Mouse (Mus musculus): ENCODE measurements around the gene Olfr655.

DNA sequence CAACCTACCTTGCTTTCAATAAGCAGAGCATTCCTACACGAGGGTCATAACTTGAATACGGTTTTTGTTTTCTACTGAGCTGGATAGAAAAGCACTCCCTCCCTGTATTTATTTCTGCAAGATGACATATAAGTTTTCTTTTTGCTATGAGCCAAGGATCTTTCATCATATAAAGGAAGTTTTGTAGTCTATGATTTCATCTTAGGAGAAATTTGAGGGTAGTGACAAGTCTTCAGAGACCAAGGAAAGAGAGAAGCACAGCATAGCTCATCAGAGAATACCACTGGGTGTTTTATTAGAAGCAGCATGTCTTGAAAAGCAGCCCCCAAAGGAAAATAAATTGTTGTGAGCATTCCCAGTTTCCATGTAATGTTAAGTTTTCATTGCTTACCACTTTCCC lies at the start of gene Olfr655:
- TF ChIP-seq GATA1 (IDR thresholded peaks at IDR 0.05; ENCODE audit: low read length), result no peak
- TF ChIP-seq TAL1 (IDR thresholded peaks at IDR 0.05; ENCODE audit: low read length), result no peak
